Mouse (Mus musculus): ENCODE results near the gene Ints14.
"Not testable (repeated sequence)": the region's sequence is repeated elsewhere in the genome, so short reads cannot be mapped to it uniquely, and the experiment has no call there.

The Ints14 gene

DNA sequence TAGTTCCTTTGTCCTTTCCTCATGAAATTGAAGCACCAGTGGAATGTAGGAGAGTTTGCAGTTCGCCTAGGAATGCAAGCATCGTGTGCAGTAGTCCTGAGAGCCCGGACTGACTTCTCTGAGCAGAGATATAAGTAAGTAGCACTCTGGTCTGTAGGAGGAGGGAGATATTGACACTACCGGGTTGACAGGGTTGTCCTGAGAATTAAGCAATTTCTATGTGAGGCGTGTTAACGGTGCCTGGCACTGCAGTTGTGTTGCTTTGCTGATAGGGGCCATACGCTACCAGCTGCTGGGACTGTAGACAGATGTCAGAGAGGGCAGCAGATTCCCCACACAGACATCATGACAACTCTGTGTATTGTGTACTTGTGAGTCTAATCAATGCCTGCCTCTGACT, 7.5 kb upstream of the Ints14 start:
- no peak for DNase-seq

DNA sequence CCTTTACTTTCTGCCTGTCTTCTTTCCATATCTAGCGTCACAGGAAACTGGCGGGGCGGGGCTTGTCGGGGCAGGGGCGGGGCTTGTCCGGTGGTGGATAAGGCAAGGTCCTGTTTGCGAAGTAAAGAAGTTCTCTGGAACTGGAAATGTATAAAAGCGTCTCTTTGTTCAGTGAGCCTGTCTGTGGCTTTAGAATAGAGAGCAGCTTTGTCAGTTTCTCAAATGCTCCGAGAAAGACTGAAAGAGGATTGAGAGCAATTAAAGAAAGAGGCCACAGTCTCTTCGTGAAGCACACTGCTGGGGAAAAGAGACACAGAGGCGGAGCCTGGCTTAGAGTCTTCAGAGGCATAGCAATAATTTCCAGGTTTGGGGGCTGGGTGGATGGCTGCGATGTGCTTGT, 4.4 kb upstream of the Ints14 start:
- peak; percentile 34 for DNase-seq

DNA sequence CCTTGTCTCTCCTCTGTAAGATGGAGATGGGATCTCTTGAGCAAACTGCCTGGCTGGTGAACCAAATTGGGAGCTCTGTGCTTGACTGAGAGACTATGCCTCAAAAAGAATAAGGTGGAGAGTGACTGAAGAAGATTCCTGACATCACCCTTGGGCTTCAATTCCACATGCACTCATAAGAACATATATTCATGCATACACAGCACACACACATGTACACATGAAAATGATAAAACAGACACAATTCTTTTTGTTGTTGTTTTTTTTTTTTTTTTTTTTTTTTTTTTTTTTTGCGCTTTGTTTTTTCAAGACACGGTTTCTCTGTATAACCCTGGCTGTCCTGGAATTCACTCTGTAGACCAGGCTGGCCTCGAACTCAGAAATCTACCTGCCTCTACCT, 3.4 kb upstream of the Ints14 start:
- DNase-seq = no peak

DNA sequence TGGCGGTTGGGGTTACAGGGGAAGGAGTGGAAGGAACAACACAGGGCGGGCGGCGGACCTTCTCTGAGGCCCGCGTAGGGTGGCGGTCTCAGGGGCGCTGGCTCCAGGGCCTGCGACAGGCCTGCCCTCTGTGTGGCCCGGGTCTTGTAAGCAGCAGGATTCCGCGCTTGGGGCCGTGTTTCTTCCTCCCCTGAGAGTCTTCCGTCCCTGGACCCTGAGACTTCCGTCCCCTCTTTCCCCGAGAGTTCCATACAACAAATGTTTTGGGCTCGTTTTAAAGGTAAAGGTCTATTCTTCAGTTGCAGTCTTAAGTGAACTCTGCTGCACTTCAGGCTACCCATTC, 244 bp downstream of the Ints14 start:
- DNase-seq = no peak

DNA sequence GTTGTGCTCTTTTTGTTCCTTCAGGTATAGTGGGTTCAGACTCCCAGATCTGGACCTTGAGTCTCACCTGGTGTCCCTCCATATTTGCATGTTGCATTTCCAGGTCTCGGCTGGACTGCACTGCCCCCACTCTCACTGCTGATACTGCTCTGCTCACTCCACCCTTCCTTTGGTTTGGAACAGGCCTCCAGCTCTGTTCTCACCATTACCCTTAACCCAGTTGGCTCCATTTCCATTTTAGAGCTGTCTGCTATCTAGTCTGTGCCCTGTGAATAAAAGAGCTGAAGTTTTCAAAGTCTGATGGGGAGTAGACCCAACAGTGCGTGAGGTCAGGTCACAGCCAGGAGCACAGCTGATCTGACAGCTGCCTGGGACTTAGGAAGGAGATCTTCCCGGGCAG, 19.8 kb downstream of the Ints14 start:
- DNase-seq = no peak

DNA sequence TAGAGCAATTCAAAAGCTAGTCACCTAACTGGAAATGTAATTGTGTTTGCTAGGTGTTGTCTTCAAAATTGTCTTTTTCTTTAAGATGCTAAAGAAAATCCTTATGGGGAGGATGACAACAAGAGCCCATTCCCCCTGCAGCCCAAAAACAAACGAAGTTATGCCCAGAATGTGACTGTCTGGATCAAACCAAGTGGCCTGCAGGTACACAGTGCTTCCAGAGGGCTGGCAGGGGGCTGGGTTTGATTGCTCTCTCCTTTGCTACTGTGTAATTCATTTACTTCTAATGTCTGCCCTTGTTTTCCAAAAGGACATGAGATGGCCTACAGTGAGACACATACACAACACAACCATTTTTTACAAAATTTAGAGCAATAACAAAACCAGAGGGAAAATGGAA, 21.2 kb downstream of the Ints14 start:
- DNase-seq = no peak

DNA sequence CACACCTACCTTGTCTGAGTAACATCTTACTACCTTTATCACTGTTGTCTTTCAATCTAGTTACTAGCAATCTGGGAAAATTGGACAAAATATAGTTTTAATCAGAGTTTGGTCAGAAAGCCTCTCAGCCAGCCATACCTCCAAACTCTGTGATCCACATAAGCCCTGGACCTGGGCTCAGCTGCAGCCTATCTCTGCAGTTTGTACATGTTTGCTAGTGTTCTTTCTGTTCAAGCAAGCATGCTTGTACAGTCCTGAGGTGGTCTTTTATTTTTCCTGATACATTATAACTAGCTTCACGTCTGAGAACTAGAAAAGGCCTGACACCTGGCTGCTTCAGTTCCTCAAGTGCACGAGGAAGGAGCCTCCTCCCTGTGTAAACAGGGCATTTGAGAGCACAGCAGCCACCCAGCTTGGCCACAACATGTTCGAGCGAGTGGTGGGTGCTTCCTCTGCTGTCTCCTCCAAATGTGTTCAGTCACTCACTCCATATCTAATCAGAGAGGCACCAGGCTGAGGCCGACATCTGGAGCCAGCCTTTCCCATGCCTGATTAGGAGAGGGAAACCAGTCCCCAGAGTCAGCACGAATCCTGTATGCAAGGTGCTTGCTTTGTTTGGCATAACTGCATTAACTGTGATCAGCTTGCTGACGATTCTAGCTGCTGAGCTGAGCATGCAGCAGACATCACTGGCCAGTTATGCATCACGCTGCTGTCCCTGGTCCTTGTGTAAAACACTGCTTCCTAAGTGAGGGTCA, 24.5 kb downstream of the Ints14 start:
- no peak for DNase-seq

DNA sequence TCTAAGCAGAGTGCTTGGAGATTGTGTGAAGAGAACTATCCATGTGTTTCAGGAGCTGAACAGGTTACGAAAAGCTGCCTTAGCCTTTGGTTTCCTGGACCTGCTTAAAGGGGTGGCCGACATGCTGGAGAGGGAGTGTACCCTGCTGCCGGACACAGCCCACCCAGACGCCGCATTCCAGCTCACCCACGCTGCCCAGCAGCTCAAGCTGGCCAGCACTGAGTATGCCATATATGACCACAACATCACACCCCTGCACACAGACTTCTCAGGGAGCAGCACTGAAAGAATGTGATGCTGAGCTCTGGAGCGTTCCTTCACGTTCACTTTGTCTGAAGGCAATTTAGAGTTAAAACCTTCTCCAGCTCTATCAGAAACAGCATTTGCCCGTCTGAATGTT, 25.1 kb downstream of the Ints14 start:
- DNase-seq = no peak

DNA sequence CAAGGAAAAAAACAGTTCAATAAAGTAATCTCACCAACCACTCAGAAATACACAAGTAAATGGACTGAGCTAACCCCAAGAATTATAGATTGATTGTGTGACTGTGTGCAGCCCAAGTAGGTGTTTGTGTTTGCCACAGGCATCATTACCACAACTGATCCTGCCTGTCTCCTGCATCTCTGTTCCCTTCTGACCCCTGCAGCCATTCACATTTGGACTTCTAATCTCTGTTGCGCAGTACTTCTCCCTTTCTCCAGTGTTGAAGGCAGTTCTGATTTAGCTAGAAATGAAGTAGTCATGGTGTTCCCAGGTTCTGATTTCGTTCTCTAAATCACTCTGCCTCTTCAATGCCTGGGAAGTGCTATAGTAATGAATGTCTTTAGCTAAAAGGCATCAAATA, 26.9 kb downstream of the Ints14 start:
- no peak for DNase-seq

DNA sequence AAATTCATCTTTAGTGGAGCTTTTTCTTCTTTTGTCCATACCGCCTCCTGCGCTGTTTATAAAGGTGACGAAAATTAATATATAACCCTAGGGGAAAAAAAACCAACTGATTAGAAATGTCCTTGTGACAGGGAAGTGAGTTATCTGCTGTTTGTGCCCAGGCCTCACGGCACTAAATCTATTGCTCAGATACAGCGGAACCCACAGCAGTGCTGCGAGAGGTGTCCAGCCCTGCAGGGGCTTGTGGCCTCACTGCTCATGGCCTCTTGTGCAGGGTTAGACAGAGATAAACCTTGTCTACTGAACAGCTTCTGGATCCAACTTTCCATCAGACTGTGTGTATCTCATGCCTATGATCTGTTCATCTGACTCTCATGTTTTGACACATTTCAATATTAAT, 27.7 kb downstream of the Ints14 start:
- no peak for DNase-seq

DNA sequence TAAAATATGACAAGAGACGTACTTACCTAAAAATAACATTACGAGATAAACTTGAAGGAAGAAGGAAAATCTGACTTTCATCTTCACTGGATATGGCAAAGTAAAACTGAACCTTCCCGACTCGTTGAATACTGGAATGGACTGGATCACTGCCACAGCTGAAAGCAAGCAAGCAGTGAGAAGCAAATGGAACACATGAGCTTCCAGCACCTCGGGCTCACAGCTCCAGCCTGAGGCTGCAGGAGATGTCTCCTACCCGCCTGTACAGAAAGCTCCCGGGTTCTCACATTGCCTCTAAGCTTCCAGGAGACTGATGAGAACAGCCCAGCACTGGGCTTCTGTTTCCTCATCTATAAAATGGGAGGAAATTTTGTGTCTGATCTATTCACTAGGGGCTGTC, 29.6 kb downstream of the Ints14 start:
- DNase-seq = no peak

DNA sequence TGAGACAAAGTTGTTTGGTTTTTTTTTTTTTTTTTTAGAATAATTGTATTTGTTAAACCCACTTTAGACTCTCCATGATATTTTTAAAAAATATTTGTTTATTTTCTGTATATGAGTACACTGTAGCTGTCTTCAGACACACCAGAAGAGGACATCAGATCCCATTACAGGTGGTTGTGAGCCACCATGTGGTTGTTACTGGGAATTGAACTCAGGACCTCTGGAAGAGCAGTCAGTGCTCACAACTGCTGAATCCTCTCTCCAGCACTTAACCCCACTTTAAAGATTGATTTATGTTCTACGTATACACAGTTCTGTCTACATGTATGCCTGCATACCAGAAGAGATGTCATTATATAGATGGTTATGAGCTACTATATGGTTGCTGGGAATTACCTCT, 34.8 kb downstream of the Ints14 start:
- not testable (repeated sequence) for DNase-seq

DNA sequence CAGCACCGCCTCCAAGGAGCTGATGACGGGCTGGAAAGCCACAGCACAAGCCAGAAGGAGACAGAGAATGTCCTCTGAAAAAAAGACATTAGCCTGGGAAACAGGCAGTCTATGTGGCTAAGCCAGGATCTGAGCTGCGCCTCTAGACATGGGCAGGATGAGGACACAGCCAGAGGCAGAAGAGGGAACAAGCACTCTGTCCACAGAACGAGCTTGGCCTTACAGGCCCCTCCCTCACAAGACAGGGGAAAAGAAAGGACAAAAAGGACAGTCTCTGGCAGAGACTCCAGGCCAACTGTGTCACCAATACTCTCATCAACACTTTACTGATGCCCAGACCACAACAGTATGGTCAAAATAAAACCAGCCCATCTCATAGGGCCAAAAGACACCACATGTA, 40.8 kb downstream of the Ints14 start:
- no peak for DNase-seq

DNA sequence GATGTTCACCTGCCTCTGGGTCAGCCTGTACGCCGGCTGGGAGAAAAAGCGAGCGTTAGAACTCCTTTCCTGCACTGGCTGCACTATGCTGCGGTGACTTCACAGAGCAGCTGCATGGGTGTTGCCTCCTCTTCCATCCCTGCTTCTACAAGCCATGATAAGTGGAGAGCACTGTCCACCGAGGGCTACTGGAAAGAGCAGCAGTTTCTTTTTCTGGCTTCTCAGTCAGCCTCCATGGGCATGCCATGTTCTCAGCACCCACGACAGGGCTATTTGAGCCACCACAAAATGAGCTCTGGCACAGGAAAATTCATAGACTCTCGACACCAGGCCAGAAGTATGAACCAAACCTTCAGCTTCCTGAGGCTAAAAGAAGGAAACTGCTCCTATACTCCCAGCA, 45.0 kb downstream of the Ints14 start:
- no peak for DNase-seq

DNA sequence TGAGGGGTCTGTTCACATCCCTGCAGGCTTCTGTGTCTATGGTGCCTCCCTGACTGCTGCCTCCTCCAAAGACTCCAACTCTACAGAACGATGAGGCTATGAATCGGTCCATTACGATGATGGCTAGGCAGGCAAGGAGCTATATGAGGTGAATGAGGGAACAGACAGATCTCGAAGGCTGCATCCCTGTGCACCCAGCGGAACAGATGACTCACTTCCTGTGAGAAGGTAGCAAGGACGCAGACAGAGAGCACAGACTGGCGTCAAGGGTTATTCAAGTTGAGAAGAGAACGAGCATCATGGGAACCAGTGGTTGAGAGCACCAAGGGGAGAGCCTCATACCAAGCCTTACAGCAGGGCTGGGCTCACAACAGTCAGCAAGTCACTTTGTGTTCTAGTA, 49.9 kb downstream of the Ints14 start:
- no peak for DNase-seq

DNA sequence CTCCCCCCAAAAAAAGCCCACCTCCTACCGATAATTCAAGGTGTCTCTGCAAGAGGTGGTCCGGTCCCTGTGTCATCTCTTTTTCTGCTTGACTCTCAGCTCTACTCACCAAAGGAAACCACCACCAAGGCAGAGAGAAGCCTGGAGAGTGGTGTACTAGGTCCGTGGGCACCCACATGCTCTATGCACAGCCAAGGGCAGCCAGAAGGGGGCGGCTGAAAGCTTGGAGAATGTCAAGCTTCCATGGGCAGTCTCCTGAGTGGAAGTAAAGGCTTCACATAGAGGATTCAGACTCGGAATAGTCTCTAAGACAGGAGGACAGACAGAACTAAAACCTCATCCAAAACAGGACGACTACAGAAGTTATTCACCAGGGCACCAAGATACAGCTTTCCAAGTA, 50.6 kb downstream of the Ints14 start:
- peak; percentile 72 for DNase-seq

DNA sequence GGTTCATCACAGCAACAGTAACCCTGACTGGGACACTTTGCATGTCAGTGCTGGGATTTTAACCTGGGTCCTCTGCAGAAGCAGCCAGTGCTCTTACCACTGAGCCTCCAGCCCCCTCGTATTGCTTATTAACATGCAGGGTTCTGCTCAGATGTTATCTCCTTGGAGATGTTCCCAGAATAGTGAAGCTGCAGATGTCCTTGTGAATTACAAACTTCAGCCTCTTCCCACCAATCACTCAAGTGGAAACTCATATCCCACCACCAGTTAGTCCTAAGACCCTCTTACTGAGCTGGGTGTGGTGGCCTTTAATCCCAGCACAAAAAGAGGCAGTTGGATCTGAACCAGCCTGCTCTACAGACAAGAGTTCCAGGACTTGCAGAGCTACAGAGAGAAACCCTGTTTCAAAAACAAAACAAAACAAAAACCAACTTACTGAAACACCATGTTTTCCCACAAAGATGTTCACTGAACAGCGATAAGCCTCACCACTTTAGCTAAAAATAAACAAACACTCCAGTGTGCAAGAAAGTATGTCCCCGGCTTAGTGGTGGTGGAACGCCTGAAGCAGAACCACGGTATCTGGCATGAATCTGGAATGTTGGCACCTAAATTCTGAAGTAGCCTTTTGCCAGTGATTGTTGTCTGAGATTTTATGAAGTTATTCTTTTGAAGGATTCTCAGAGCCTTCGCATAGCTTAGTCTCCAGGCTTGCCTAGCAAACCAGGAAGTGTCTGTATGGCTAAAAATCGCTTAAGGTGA, 54.9 kb downstream of the Ints14 start:
- peak; percentile 24 for DNase-seq

DNA sequence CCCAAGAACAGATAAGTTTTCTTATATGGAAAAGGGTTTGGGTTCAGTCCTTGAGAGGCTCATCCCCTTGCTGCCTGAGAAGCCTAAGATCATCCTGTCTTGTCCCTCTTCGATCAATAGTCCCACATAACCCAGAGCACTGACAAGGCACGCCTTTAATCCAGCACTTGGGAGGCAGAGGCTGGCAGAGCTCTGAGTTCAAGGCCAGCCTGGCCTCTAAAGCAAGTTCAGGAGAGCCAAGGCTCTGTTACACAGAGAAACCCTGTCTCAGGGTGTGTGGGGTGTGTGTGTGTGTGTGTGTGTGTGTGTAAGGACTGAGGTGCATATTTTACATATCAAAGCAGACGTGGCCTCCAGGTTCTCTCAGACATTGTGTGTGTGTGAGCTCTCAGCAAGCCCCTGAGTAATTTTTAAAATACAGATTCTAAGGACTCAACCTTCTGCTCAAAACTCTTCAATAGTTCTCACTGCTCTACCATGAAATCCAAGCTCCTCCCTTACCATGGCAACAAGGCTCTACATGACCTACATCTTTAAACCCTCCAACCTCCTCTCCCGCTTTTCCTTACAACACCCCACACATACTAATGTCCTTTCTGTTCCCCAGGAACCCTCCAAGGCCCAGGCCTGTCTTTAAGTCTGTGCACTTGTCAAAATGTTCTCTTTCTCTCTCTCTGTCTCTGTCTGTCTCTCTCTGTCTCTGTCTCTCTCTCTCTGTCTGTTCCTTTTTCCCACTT, 55.7 kb downstream of the Ints14 start:
- no peak for DNase-seq

DNA sequence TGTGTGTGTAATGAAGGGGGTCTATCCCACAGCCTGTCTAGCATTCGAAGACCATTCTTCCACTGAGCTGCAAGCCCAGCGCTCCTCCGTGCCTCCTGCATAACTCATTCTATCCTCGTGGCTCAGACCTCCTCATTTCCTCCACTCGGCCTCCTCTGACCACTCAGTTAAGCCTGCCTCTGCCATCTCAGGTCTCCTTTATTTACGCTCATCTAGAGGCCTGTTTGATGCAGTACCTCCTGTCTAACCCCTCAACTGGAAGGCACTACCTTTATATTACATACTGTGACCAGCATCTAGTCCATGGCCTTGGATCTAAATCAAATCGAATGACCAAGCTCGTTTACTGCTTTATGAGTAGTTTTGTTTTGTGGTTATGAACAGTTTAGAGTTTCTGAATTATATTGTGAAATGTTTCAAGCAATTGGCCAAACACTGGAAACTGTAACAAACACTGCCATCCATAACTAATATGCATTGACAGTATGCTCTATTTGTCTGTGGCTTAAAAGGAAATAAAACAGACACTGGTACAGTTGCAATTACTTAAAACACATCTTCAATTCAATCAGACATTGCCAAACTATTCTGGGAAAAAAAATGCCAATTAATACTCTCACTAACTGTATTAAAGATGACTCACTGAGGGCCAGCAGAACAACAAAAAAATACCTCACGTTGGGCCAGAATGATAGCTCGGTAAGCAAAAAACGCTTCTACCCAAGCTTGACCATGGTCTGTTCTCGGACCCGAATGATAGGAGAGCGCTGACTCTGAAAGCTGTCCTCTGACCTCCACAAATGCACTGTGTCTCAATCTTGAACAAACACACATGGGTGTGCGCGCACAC, 56.5 kb downstream of the Ints14 start:
- no peak for DNase-seq

DNA sequence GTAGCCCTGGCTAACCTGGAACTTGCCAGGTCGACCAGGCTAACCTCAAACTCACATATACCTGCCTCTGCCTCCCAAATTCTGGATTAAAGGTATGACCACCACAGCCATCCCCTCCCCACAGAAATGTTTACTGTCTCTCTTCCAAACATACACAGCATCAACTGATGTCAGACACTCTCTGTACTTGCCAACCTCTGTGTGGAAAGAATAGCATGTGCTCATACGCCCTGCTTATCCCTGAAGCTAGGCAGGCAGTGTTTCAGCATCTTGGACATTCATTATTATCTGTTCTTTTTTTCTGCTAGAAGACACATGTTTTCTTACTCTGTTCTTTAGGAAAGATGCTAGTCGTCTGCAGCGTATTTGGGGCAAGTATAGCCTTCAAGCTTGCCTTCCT, 57.2 kb downstream of the Ints14 start:
- DNase-seq = no peak

DNA sequence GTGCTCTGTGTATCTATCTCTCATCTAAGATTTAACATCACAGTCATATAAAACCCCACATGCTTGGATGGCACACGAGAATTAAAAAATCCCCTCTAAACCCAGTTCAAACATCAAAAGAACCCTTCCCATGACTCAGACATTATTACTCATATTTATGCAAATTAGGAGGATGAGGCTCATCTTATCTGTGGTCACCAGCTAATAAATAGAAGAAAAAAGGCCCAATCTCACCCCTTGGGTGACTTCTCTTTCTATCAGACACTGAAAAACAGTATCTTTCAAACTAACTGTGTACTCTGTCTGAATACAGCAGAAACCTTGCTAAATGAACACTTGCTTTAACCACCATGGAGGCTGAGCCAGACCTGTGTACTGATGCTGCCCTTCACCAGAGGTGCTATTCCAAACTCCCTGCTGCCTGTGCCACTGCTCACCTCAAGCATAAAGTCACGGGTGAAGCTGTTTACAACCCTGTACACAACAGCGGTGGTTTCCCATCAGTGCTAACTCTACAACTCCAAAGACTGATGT, 58.0 kb downstream of the Ints14 start:
- no peak for DNase-seq

DNA sequence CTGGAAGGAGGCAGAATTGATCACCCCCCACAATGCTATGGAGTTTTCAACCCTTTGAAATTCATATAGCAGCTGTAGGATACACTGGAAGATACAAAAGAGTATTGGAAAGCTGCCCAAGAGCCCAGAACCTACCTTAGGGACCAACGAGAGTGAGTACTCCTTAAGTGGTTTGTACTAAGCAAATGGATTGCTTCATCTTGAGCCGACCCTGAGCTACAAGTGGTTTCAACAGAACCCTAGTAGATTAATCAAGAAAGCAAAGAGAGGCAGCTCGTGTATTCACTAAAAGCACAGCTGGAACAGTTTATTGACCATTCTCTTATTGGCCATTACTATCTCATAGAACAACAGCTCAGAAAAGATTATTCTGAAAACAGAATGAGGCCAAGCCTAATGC, 58.4 kb downstream of the Ints14 start:
- DNase-seq = peak; percentile 29

DNA sequence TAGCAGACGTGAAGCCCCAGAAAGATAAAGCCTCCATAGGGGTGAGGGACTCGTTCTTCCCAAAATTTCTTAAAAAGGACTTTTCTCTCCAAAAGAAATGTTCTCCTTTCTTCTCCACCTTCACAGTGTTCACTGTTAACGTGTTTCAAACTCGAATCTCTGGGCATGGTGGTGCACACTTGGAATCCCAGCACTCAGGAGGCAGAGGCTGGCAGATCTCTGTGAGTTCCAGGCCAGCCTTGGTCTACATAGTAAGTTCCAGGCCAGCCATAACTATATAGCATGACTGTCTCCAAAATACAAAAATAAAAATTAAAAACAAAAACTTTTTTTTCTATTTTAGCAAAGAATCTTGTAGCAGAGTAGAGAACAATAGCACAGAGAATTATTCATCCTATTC, 59.4 kb downstream of the Ints14 start:
- DNase-seq = no peak
